Mouse (Mus musculus): Measurements from ENCODE around the gene Mavs. TPM values are rescaled to one million over a fixed set of nuclear protein-coding genes. Genes with fewer than 3 reads are reported as not detected.

The Mavs gene
- polyA plus RNA-seq, 1 experiment from 2014 or later: 37.9 TPM

DNA sequence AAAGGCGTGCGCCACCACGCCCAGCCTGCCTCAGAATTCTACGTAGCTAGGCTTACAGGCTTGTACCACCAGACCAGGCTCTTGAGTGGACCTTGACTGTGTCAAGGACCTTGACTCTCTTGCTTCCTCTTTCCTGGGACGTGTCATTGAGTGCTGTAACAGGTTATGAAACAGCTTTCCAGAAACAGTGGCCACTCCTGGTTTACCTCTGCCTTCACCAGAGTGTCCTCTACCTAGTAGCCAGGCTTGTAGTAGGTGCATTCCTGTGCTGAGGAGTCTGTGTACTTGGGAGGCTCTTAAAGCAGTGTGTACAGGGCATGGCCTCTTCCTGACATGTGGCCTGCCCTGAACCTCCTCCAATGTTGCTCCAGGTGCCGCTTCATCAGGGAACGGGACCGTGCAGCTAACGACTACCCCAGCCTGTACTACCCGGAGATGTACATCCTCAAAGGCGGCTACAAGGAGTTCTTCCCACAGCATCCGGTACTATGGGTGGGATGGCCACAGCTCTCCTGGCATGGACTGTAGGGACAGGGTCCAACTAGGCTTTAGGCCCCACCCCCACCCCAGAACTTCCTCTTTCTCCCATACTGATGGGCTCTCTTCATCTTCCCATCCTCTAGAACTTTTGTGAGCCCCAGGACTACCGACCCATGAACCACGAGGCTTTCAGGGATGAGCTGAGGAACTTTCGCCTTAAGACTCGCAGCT lies 37.1 kb upstream of the Mavs start:
- Histone ChIP-seq H3K4me2 (replicated peaks; ENCODE audit: low read depth, low read length) (no peak overlapping the region), H3K9me3 (ENCODE audit: low read length) (no peaks in the 10 kb centered on the region), H3K27me3 (ENCODE audit: insufficient read depth, low read length) (no peaks in the 10 kb centered on the region), H3K4me3 (ENCODE audit: low read length) (no peak overlapping the region), H3K9ac (replicated peaks; ENCODE audit: low read length) (no peak overlapping the region), H3K4me1 (ENCODE audit: insufficient read depth, low read length) (no peaks in the 10 kb centered on the region), H3K36me3 (ENCODE audit: insufficient read depth, low read length) (peaks cover 49% of the 10 kb centered on the region), H3K27ac (ENCODE audit: low read length) (no peak overlapping the region)
- WGBS: 90% methylated on average over 16 of the region's 16 CpGs
- no peak for ATAC-seq (ENCODE audit: low FRiP score, low TSS enrichment)

DNA sequence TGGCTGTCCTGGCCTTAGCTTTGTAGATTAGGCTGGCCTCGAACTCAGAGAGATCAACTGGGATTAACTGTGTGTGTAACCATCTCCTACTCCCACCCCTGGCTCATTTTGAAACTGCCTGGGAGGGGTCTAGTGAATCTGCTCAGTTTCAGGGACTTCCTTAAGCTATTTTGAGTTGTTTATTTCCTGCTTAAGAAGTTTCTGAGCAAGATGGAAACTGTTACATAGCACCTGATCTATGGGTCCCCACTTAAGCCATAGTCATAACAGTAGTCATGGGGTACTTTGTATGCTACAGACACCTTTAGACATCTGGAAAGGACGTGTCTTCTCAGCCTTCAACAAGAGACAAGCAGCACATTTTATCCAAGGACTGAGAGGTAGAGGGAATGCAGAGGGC lies 33.2 kb upstream of the Mavs start:
- Histone ChIP-seq H3K27ac (ENCODE audit: low read length) (no peak overlapping the region), H3K27me3 (ENCODE audit: insufficient read depth, low read length) (no peaks in the 10 kb centered on the region), H3K4me2 (replicated peaks; ENCODE audit: low read depth, low read length) (no peak overlapping the region), H3K4me3 (ENCODE audit: low read length) (no peak overlapping the region), H3K4me1 (ENCODE audit: insufficient read depth, low read length) (peaks cover 12% of the 10 kb centered on the region), H3K36me3 (ENCODE audit: insufficient read depth, low read length) (peaks cover 21% of the 10 kb centered on the region; the same call in 1 of the 2 replicates), H3K9me3 (ENCODE audit: low read length) (no peaks in the 10 kb centered on the region), H3K9ac (replicated peaks; ENCODE audit: low read length) (no peak overlapping the region)
- WGBS: 87% methylated on average over 2 of the region's 2 CpGs
- no peak for ATAC-seq (ENCODE audit: low FRiP score, low TSS enrichment)

DNA sequence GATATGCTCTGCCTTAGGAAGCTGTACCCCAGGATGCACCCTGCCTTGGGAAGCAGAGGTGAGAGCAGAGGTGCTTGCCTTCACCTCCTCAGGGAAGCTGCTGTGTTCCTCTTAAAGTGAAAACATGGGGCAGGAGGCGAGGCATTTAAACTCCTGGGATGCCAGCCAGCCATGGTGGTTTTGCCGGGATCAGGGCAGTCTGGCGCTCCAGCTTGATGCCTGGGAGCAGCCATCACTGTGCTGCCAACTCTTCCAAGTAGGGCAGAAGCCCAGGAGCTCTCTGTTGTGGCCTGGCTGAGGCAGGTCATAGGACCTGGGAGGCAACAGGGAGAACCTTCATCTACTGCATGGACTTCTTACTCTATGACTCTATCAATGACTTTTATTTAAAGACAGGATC lies 32.6 kb upstream of the Mavs start:
- H3K4me1 ChIP-seq (ENCODE audit: insufficient read depth, low read length): peaks cover 12% of the 10 kb centered on the region
- H3K36me3 ChIP-seq (ENCODE audit: insufficient read depth, low read length): peaks cover 21% of the 10 kb centered on the region; the same call in 1 of the 2 replicates
- WGBS: 95% methylated on average over 3 of the region's 3 CpGs
- no peak overlapping the region for H3K4me3 ChIP-seq (ENCODE audit: low read length)
- H3K9ac ChIP-seq (replicated peaks; ENCODE audit: low read length): no peak overlapping the region
- no peaks in the 10 kb centered on the region for H3K27me3 ChIP-seq (ENCODE audit: insufficient read depth, low read length)
- no peak overlapping the region for H3K4me2 ChIP-seq (replicated peaks; ENCODE audit: low read depth, low read length)
- H3K9me3 ChIP-seq (ENCODE audit: low read length): no peaks in the 10 kb centered on the region
- no peak for ATAC-seq (ENCODE audit: low FRiP score, low TSS enrichment)
- H3K27ac ChIP-seq (ENCODE audit: low read length): no peak overlapping the region

DNA sequence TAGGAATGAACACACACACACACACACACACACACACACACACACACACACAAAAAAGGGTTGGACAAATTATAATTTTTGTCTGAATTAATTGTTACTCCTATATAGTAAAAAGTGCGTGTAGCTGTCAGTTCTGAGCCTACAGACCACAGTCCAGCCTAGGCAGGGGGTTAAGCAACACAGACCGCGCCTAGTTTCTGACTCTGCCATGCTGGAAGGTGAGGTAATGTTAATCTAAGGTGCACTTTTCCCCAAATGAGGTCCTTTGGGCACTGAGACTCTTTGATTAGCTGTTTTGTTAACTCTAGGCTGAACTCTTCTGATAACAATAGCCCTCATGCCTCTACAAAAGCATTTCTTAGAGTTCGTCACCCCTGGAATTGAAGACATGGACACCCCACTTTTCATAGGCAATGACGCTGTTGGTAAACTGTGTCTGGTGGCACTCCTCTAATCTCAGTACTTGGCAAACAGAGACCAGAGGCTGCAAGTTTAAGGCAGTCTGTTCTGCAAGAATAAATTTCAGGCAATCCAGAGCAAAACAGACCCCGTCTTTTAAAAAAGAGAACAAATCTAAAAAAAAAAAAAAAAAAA lies 29.9 kb upstream of the Mavs start:
- Histone ChIP-seq H3K4me3 (ENCODE audit: low read length) (no peak overlapping the region), H3K4me1 (ENCODE audit: insufficient read depth, low read length) (peaks cover 12% of the 10 kb centered on the region), H3K27ac (ENCODE audit: low read length) (peak overlapping the region; percentile 80), H3K36me3 (ENCODE audit: insufficient read depth, low read length) (peaks cover 6% of the 10 kb centered on the region; the same call in 1 of the 2 replicates), H3K9ac (replicated peaks; ENCODE audit: low read length) (no peak overlapping the region), H3K4me2 (replicated peaks; ENCODE audit: low read depth, low read length) (no peak overlapping the region), H3K9me3 (ENCODE audit: low read length) (no peaks in the 10 kb centered on the region), H3K27me3 (ENCODE audit: insufficient read depth, low read length) (no peaks in the 10 kb centered on the region)
- no peak for ATAC-seq (ENCODE audit: low FRiP score, low TSS enrichment)
- 72% methylated on average over 6 of the region's 6 CpGs for WGBS

DNA sequence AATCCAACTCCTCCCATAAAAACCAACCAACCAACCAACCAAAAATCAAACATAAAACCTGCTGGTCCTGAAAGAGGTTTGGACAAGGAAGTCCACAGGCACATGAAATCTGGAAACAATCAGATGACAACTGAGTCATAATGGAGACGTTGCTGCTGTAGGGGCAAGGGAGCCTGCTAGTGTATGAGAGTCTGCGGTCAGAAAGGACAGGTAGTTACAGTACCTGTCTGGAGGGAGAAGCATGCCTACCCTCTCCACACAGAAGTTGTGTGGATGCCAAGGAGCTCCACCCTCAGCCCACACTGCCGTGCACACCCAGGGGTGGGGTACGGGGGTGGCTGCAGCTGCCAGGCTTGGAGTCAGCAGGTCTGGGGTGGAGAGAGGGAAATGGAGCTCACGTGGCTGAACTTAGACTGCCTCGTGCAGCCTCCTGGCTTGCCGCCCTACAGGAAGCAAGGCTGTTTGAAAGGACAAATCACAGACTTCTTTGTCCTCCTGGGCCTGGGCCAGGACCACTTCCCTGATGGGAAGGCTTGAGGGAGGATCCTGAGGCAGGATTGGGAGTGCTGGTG lies 29.4 kb upstream of the Mavs start:
- no peaks in the 10 kb centered on the region for H3K9me3 ChIP-seq (ENCODE audit: low read length)
- H3K4me2 ChIP-seq (replicated peaks; ENCODE audit: low read depth, low read length): peak overlapping the region; percentile 19; the same call in 1 of the 2 replicates
- H3K27ac ChIP-seq (ENCODE audit: low read length): peak overlapping the region; percentile 80
- H3K4me1 ChIP-seq (ENCODE audit: insufficient read depth, low read length): peaks cover 14% of the 10 kb centered on the region
- 0 out of 2 replicates have a peak overlapping the region, but pooled peaks have one; percentile 13 for H3K9ac ChIP-seq (replicated peaks; ENCODE audit: low read length)
- ATAC-seq (ENCODE audit: low FRiP score, low TSS enrichment): peak; percentile 91
- 34% methylated on average over 7 of the region's 7 CpGs for WGBS
- peaks cover 4% of the 10 kb centered on the region; the same call in 1 of the 2 replicates for H3K36me3 ChIP-seq (ENCODE audit: insufficient read depth, low read length)
- H3K4me3 ChIP-seq (ENCODE audit: low read length): no peak overlapping the region
- no peaks in the 10 kb centered on the region for H3K27me3 ChIP-seq (ENCODE audit: insufficient read depth, low read length)

DNA sequence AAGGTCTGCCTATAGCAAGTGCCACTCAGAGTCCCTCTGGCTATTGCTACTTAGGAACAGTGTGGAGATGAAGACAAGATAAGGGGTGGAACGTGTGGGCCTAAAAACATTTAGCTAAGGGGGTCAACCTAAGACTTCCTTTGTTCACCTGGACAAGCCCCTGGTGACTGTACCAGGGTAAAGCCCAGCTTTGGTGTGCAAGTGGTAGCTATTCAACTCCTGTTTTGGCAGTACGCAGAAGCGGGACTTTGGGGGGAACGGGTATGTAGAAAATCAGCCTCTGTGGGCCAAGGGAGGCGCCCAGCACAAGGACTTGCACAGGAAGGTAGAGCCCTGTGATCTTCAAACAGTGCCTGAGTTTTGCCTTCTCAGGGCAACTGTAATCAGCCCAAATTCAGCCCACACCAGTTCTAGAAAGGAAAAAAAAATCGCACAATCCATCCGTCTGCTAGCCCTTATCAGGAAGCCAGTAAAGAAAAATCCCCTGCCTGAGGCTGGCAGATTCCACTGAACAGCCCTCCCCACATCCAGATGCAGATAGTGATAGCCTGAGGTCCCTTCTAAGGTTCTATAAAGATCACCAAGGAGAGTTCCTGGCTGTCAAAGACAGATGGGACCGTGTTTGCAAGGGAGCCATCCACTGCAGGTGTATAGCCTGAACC lies 28.2 kb upstream of the Mavs start:
- no peaks in the 10 kb centered on the region; the same call in 1 of the 2 replicates for H3K36me3 ChIP-seq (ENCODE audit: insufficient read depth, low read length)
- no peak overlapping the region for H3K4me3 ChIP-seq (ENCODE audit: low read length)
- no peak overlapping the region for H3K27ac ChIP-seq (ENCODE audit: low read length)
- H3K4me2 ChIP-seq (replicated peaks; ENCODE audit: low read depth, low read length): no peak overlapping the region
- no peak overlapping the region for H3K9ac ChIP-seq (replicated peaks; ENCODE audit: low read length)
- WGBS: 83% methylated on average over 8 of the region's 8 CpGs
- H3K9me3 ChIP-seq (ENCODE audit: low read length): no peaks in the 10 kb centered on the region
- H3K27me3 ChIP-seq (ENCODE audit: insufficient read depth, low read length): no peaks in the 10 kb centered on the region
- H3K4me1 ChIP-seq (ENCODE audit: insufficient read depth, low read length): peaks cover 17% of the 10 kb centered on the region
- no peak for ATAC-seq (ENCODE audit: low FRiP score, low TSS enrichment)

DNA sequence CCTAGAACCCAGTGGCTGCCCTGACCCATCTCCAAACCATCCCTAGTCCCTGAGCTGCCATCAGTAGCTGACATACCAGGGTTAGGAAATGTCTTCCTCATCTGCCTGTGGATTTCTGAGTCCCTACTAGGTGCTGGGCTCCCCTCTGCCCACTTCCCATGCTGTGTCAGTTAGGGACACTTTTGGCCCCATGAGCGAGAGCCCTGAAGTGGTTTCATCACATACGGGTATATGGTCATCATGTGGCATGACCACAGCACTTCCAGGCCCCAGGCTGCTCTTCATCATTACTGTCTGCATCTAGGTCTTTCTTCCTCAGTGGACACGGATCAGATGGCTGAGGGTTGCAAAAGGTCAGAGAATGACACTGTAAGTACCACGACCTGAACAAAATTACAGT lies 27.1 kb upstream of the Mavs start, which contains the start of gene Ap5s1:
TSS of gene Ap5s1 (plus strand) at position 301 of the 400 bp plus-strand sequence.
- Histone ChIP-seq H3K36me3 (ENCODE audit: insufficient read depth, low read length) (no peaks in the 10 kb centered on the region), H3K9ac (replicated peaks; ENCODE audit: low read length) (no peak within 1 kb of the TSS), H3K4me2 (replicated peaks; ENCODE audit: low read depth, low read length) (no peak within 1 kb of the TSS), H3K4me3 (ENCODE audit: low read length) (no peak within 1 kb of the TSS), H3K27ac (ENCODE audit: low read length) (no peak within 1 kb of the TSS), H3K9me3 (ENCODE audit: low read length) (no peaks in the 10 kb centered on the region), H3K4me1 (ENCODE audit: insufficient read depth, low read length) (peaks cover 25% of the 10 kb centered on the region), H3K27me3 (ENCODE audit: insufficient read depth, low read length) (no peaks in the 10 kb centered on the region)
- WGBS: 75% methylated on average over 4 of the region's 4 CpGs
- ATAC-seq (ENCODE audit: low FRiP score, low TSS enrichment): no peak

DNA sequence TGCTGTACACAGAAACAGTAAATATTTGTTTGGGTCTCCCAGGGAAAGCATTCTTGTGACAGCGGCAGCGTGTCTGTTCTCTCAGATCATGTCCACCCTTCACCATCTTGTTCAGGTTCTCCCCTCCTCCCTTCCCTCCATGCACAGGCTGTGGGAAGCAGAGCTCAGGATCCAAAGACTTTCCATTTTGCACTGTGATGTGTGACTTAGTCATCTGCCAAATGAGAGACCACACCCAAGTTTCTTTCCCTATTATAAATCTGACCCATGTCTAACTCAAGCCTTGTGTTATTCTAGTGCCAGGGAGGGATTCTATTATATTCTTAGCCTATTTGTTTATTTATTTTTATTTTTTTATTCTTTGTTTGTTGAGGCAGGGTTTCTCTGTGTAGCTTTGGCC lies 25.5 kb upstream of the Mavs start:
- H3K4me1 ChIP-seq (ENCODE audit: insufficient read depth, low read length): peaks cover 25% of the 10 kb centered on the region

DNA sequence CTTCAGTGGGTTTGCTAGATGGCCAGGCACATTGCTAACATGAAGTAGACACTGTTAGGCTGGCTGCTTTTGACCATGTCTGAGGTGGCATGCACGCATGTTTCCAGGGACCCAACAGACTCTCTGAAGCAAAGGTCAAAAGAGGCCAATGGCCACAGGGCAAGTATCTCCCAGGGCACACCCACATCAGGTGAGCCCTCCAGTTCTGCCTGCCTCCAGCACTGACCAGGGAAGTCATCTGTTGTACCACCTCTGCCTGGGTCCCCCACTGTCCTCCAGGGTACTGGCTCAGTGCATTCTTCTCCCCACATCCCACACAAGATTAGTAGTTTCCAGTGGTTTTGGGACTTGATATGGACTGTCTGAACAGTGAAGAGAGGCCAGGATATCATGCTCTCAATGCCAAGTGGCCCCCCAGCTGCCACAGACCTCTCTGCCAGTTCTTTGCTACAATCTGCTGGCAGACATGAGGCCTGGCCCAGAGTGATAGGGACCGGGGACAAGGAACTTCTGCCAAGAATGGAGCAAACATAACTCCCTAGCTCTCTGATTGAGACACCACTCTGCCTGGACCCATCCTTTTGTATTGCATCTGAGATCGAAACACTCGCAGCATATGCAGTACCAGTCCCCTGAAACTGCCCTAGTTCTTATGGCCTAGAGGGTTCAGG lies 24.6 kb upstream of the Mavs start:
- Histone ChIP-seq H3K27ac (ENCODE audit: low read length) (peak overlapping the region; percentile 96), H3K4me3 (ENCODE audit: low read length) (peak overlapping the region; percentile 80), H3K9me3 (ENCODE audit: low read length) (no peaks in the 10 kb centered on the region), H3K36me3 (ENCODE audit: insufficient read depth, low read length) (peaks cover 9% of the 10 kb centered on the region; the same call in 1 of the 2 replicates), H3K4me2 (replicated peaks; ENCODE audit: low read depth, low read length) (peak overlapping the region; percentile 75), H3K4me1 (ENCODE audit: insufficient read depth, low read length) (peaks cover 25% of the 10 kb centered on the region), H3K27me3 (ENCODE audit: insufficient read depth, low read length) (no peaks in the 10 kb centered on the region), H3K9ac (replicated peaks; ENCODE audit: low read length) (peak overlapping the region; percentile 86)
- peak; percentile 7 for ATAC-seq (ENCODE audit: low FRiP score, low TSS enrichment)
- 81% methylated on average over 4 of the region's 4 CpGs for WGBS

More for the DNA sequence above, 25.5 kb upstream of the Mavs start:
- no peak overlapping the region for H3K4me3 ChIP-seq (ENCODE audit: low read length)
- WGBS: 98% methylated on average over 2 of the region's 2 CpGs
- peaks cover 9% of the 10 kb centered on the region; the same call in 1 of the 2 replicates for H3K36me3 ChIP-seq (ENCODE audit: insufficient read depth, low read length)
- H3K4me2 ChIP-seq (replicated peaks; ENCODE audit: low read depth, low read length): no peak overlapping the region
- no peaks in the 10 kb centered on the region for H3K27me3 ChIP-seq (ENCODE audit: insufficient read depth, low read length)
- H3K9ac ChIP-seq (replicated peaks; ENCODE audit: low read length): no peak overlapping the region
- no peaks in the 10 kb centered on the region for H3K9me3 ChIP-seq (ENCODE audit: low read length)
- no peak overlapping the region for H3K27ac ChIP-seq (ENCODE audit: low read length)
- ATAC-seq (ENCODE audit: low FRiP score, low TSS enrichment): no peak

Data from kidney, embryonic 16.5 days (tissue).